Mouse (Mus musculus) MEL (cell line): ENCODE measurements around the gene Lman1l. TPM values are rescaled to one million over a fixed set of nuclear protein-coding genes. Genes with fewer than 3 reads are reported as not detected.

Experiments used
- DNase-seq: peaks from one replicate; pipeline ENCODE4 v3.0.0; 2011; ENCODE audit warnings: low read depth, low spot score
- H3K27ac ChIP-seq: 2 replicates; pipeline ENCODE4 v1.5.1; 2012; ENCODE audit warnings: low read depth, mild to moderate bottlenecking, control low read depth, low read length, moderate library complexity; ENCODE audit not compliant: control insufficient read depth
- H3K27me3 ChIP-seq, 2 experiments: fragments of 150-350 bp in 1 of 2; sonication (generic) in 1 of 2; 2 replicates each; pipeline ENCODE4 v1.6.1; 2012; ENCODE audit warnings: low read length in 2 of 2, mild to moderate bottlenecking in 2 of 2, improper control_type of control experiment in 1 of 2, moderate library complexity in 1 of 2; ENCODE audit not compliant: insufficient read depth in 2 of 2, control insufficient read depth in 1 of 2
- H3K36me3 ChIP-seq, 2 experiments: 2 replicates each; pipeline ENCODE4 v1.6.1; 2012 to 2014; ENCODE audit warnings: low read length in 2 of 2, improper control_type of control experiment in 1 of 2, inconsistent platforms in 1 of 2, mild to moderate bottlenecking in 1 of 2; ENCODE audit not compliant: insufficient read depth in 2 of 2, control insufficient read depth in 1 of 2
- H3K4me1 ChIP-seq, 2 experiments: fragments of 150-350 bp in 1 of 2; sonication (generic) in 1 of 2; 2 replicates each; pipeline ENCODE4 v1.6.1; 2012; ENCODE audit warnings: low read length in 2 of 2, improper control_type of control experiment in 1 of 2, mild to moderate bottlenecking in 1 of 2; ENCODE audit not compliant: insufficient read depth in 2 of 2, control insufficient read depth in 1 of 2
- H3K4me3 ChIP-seq, 2 experiments: fragments of 150-350 bp in 1 of 2; sonication (generic) in 1 of 2; 2 replicates each; pipeline ENCODE4 v1.5.1; 2012; ENCODE audit warnings: low read depth in 2 of 2, low read length in 2 of 2, mild to moderate bottlenecking in 2 of 2, moderate library complexity in 2 of 2, control low read depth in 1 of 2, improper control_type of control experiment in 1 of 2; ENCODE audit not compliant: control insufficient read depth in 1 of 2, insufficient read depth in 1 of 2
- H3K79me2 ChIP-seq: 2 replicates; pipeline ENCODE4 v1.6.1; 2012; ENCODE audit warnings: mild to moderate bottlenecking, low read length, moderate library complexity; ENCODE audit not compliant: control insufficient read depth, poor library complexity, insufficient read depth
- H3K9ac ChIP-seq: 2 replicates; pipeline ENCODE4 v1.6.1; 2012; ENCODE audit warnings: low read depth, mild to moderate bottlenecking, control low read depth, low read length, moderate library complexity; ENCODE audit not compliant: control insufficient read depth, poor library complexity, severe bottlenecking
- H3K9me3 ChIP-seq: fragments of 150-350 bp; sonication (generic); replicated peaks from 2 replicates; pipeline ENCODE4 v1.6.1; 2012; ENCODE audit warnings: mild to moderate bottlenecking, low read length, improper control_type of control experiment, moderate library complexity; ENCODE audit not compliant: insufficient read depth
- CHD2 ChIP-seq: IDR thresholded peaks from 2 replicates; pipeline ENCODE4 v1.6.1; 2011; ENCODE audit warnings: low read length, improper control_type of control experiment
- CTCF ChIP-seq, 3 experiments: IDR thresholded peaks in 2 of 3; conservative IDR thresholded peaks in 1 of 3; 2 replicates each; pipeline ENCODE4 v1.5.1; 2011 to 2012; ENCODE audit warnings: low read length in 3 of 3, low read depth in 2 of 3, mild to moderate bottlenecking in 2 of 3, improper control_type of control experiment in 1 of 3, inconsistent platforms in 1 of 3, mixed read lengths in 1 of 3, moderate library complexity in 1 of 3; ENCODE audit not compliant: control insufficient read depth in 1 of 3, insufficient read depth in 1 of 3, poor library complexity in 1 of 3, severe bottlenecking in 1 of 3
- E2F4 ChIP-seq: IDR thresholded peaks from 2 replicates; pipeline ENCODE4 v1.6.1; 2011; ENCODE audit warnings: low read depth, low read length, improper control_type of control experiment, borderline replicate concordance
- ELF1 ChIP-seq: IDR thresholded peaks from 2 replicates; pipeline ENCODE4 v1.6.1; 2014; ENCODE audit warnings: low read depth, mild to moderate bottlenecking, inconsistent platforms, low read length, improper control_type of control experiment, moderate library complexity
- ETS1 ChIP-seq: IDR thresholded peaks from 2 replicates; pipeline ENCODE4 v1.6.1; 2012; ENCODE audit warnings: low read depth, mild to moderate bottlenecking, inconsistent platforms, low read length, improper control_type of control experiment, moderate library complexity
- GABPA ChIP-seq: IDR thresholded peaks from 2 replicates; pipeline ENCODE4 v1.6.1; 2012; ENCODE audit warnings: low read depth, mild to moderate bottlenecking, inconsistent platforms, low read length, improper control_type of control experiment, moderate library complexity
- MAFK ChIP-seq: IDR thresholded peaks from 2 replicates; pipeline ENCODE4 v1.6.1; 2011; ENCODE audit warnings: low read depth, mild to moderate bottlenecking, low read length, improper control_type of control experiment, borderline replicate concordance
- MAX ChIP-seq: IDR thresholded peaks from 2 replicates; pipeline ENCODE4 v1.6.1; 2011; ENCODE audit warnings: low read length, improper control_type of control experiment
- MYC ChIP-seq: IDR thresholded peaks from 2 replicates; pipeline ENCODE4 v1.6.1; 2011; ENCODE audit warnings: low read depth, mild to moderate bottlenecking, low read length, improper control_type of control experiment, moderate library complexity
- NRF1 ChIP-seq: IDR thresholded peaks from 2 replicates; pipeline ENCODE4 v1.6.1; 2014; ENCODE audit warnings: low read depth, mild to moderate bottlenecking, inconsistent platforms, low read length, improper control_type of control experiment, moderate library complexity; ENCODE audit not compliant: poor library complexity, insufficient read depth, severe bottlenecking
- POLR2A ChIP-seq, 2 experiments: IDR thresholded peaks; 2 replicates each; pipeline ENCODE4 v1.6.1; 2011 to 2012; ENCODE audit warnings: low read length in 2 of 2, mild to moderate bottlenecking in 2 of 2, control low read depth in 1 of 2, improper control_type of control experiment in 1 of 2, low read depth in 1 of 2, moderate library complexity in 1 of 2; ENCODE audit not compliant: control insufficient read depth in 1 of 2, insufficient read depth in 1 of 2, poor library complexity in 1 of 2
- SMC3 ChIP-seq: IDR thresholded peaks from 2 replicates; pipeline ENCODE4 v1.6.1; 2011; ENCODE audit warnings: low read depth, low read length, improper control_type of control experiment
- TBP ChIP-seq: IDR thresholded peaks from 2 replicates; pipeline ENCODE4 v1.8.0; 2011; ENCODE audit warnings: low read depth, low read length, improper control_type of control experiment
- UBTF ChIP-seq: IDR thresholded peaks from 2 replicates; pipeline ENCODE4 v1.6.1; 2012; ENCODE audit warnings: low read depth, mild to moderate bottlenecking, inconsistent platforms, low read length, improper control_type of control experiment, moderate library complexity, borderline replicate concordance; ENCODE audit not compliant: insufficient read depth
- USF2 ChIP-seq, 2 experiments: IDR thresholded peaks; 2 replicates each; pipeline ENCODE4 v1.6.1; 2011 to 2012; ENCODE audit warnings: improper control_type of control experiment in 2 of 2, low read length in 2 of 2, borderline replicate concordance in 1 of 2, inconsistent platforms in 1 of 2, low read depth in 1 of 2, mild to moderate bottlenecking in 1 of 2; ENCODE audit not compliant: insufficient read depth in 1 of 2
- ZC3H11A ChIP-seq: IDR thresholded peaks from 2 replicates; pipeline ENCODE4 v1.6.1; 2012; ENCODE audit warnings: low read depth, mild to moderate bottlenecking, inconsistent platforms, low read length, improper control_type of control experiment
- ZKSCAN1 ChIP-seq: IDR thresholded peaks from 2 replicates; pipeline ENCODE4 v1.6.1; 2012; ENCODE audit warnings: low read depth, mild to moderate bottlenecking, inconsistent platforms, low read length, improper control_type of control experiment, moderate library complexity
- polyA plus RNA-seq, 2 experiments: library from polyadenylated mRNA; stranded (reverse) in 1 of 2; unstranded in 1 of 2; fragments of >175 nt in 1 of 2; fragments of >200 nt in 1 of 2; gene quantifications; 2 replicates each; pipeline versions ENCODE4 v1.2.1 to v1.2.4; 2012; ENCODE audit warnings: low replicate concordance in 2 of 2, low read depth in 1 of 2; ENCODE audit not compliant: insufficient read length in 2 of 2, insufficient read depth in 1 of 2, missing spikeins in 1 of 2
- total RNA-seq: library from RNA; depleted of rRNA; stranded (reverse); fragments of 300-350 nt; gene quantifications from 2 replicates; pipeline ENCODE4 v1.2.3, GENCODE M21; 2012

Gene Lman1l
- total and polyA plus RNA-seq, 3 experiments = 0.08 to 0.11 TPM; not detected in 1

DNA sequence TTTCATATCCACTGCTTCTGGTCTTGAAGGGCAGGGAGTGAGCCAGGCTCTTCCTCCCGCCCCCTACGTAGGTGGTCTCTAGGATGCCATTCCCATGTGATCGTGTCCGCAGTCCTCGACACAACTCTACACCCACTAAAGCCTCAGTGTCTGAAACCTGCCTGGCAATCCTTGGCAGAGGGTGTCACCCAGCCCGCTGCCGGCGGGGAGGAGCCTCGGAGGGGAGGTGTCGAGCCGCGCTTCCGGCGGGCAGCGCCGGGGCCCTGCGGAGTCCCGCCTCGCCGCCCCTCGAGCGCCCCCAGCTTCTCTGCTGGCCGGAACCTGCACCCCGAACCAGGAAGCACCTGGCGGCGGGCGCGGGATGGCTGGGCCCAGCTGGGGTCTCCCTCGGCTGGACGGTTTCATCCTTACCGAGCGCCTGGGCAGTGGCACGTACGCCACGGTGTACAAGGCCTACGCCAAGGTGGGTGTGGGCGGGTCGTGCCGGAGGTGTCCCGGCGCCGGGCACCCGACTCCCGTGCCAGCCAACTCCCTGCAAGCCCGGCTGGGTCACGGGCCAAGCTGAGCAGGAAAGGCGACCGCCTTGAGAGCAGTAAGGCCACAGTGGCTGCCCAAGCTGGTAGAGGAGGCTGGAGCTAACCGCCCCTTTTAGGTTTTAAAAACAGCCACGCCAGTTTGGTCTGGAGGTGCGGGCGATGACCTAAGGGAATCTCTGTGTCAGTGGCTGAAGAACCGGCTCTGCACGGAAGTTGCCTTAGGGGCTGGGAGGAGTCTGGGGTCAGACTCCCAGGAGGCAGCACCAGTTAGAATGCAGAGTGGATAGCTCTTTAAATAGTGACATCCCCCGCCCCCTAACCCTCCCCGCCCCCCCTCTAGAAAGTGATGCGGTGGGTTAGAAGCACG is 31.1 kb downstream of the Lman1l start, which contains the start of gene Ulk3 (continued):
- no peak for TF ChIP-seq E2F4
- 0 out of 2 replicates have a peak, but pooled peaks have one; percentile 10 for TF ChIP-seq ETS1
- no peak for TF ChIP-seq GABPA
- TF ChIP-seq ZKSCAN1 = no peak
- TF ChIP-seq ZC3H11A = no peak
- TF ChIP-seq NRF1 = no peak
- TF ChIP-seq MAX = no peak; the same call in 1 of the 2 replicates
- TF ChIP-seq MAFK = no peak
- no peak for TF ChIP-seq USF2 (IDR thresholded peaks at IDR 0.05; ENCODE audit: borderline replicate concordance in 1 of 2, insufficient read depth in 1 of 2, low read depth in 1 of 2, low read length in 2 of 2)
- peak in 2 of 3 experiments; percentile 38; a peak in 3 of 6 replicates for TF ChIP-seq CTCF (IDR thresholded peaks at IDR 0.05 in 2 of 3, conservative IDR thresholded peaks at IDR 0.05 in 1 of 3; ENCODE audit: control insufficient read depth in 1 of 3, insufficient read depth in 1 of 3, low read depth in 2 of 3, low read length in 3 of 3, poor library complexity in 1 of 3, severe bottlenecking in 1 of 3)
- TF ChIP-seq CHD2 = no peak
- TF ChIP-seq POLR2A (IDR thresholded peaks at IDR 0.05; ENCODE audit: control insufficient read depth in 1 of 2, insufficient read depth in 1 of 2, low read depth in 1 of 2, low read length in 2 of 2, poor library complexity in 1 of 2) = peak; percentile 65 to 75; a peak in 2 of 4 replicates
- TF ChIP-seq MYC = no peak
- TF ChIP-seq UBTF = no peak
- peak; percentile 75 for TF ChIP-seq ELF1
- TF ChIP-seq TBP = no peak
- no peak; the same call in 1 of the 2 replicates for TF ChIP-seq SMC3

DNA sequence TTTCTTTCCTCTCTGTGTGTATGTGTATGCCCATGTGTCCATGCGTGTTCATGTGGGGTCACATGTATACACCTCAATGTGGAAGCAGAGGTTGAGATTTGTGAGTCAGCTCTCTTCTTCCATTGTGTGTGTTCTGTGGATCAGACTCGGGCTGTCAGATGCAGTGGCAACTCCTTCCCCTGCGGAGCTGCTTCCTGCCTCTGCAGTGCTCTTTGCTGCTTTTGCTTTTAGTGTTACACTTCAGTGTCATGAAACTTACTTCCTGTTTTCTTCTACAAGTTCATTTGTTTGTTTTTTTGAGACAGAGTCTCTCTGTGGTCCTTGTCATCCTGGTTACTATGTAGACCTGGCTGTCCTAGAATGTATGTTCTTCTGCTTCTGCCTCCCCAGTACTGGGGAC is 35.6 kb downstream of the Lman1l start:
- TF ChIP-seq CHD2 (no peak), MYC (no peak), MAFK (no peak), NRF1 (no peak)
- TF ChIP-seq, all 39 proteins: peak for 0

More for the DNA sequence above, 35.6 kb downstream of the Lman1l start:
- H3K27ac ChIP-seq = no peak overlapping the region
- no peak for DNase-seq
- H3K9me3 ChIP-seq = no peaks in the 10 kb centered on the region
- H3K4me3 ChIP-seq = no peak overlapping the region
- no peaks in the 10 kb centered on the region for H3K27me3 ChIP-seq
- no peak overlapping the region for H3K9ac ChIP-seq
- peaks cover 3% of the 10 kb centered on the region; the same call in 1 of the 2 replicates for H3K79me2 ChIP-seq
- H3K36me3 ChIP-seq = peaks cover 0 to 5% of the 10 kb centered on the region in 2 experiments; a peak in 3 of 4 replicates
- peaks cover 0 to 5% of the 10 kb centered on the region in 2 experiments; a peak in 2 of 4 replicates for H3K4me1 ChIP-seq
